ENCODE assay signal across 8 mouse cellular contexts in genomic region chr15:27923280-27923986, GRCm38 (mm10).
DNase-seq lines count a peak whose midpoint lies in the region; ATAC-seq and TF ChIP-seq lines count a peak whose summit lies in the region.

No protein-coding gene starts in this region.

- peaks cover 76% of the 10 kb centered on the region for H3K4me1 ChIP-seq in heart, embryonic 13.5 days
- peaks cover 28% of the 10 kb centered on the region for H3K4me1 ChIP-seq in kidney, postnatal 0 days (replicated peaks; ENCODE audit: insufficient read depth, low read length)
- H3K4me1 ChIP-seq in liver, embryonic 14.5 days (replicated peaks; ENCODE audit: control insufficient read depth in 2 of 2, insufficient read depth in 2 of 2, low read length in 1 of 2), result peaks cover 0 to 13% of the 10 kb centered on the region in 2 experiments; a peak in 3 of 4 replicates

- H3K27me3 ChIP-seq in heart, embryonic 13.5 days (replicated peaks), result no peaks in the 10 kb centered on the region
- no peaks in the 10 kb centered on the region for H3K27me3 ChIP-seq in kidney, postnatal 0 days (ENCODE audit: insufficient read depth, low read length)
- no peaks in the 10 kb centered on the region for H3K27me3 ChIP-seq in liver, embryonic 14.5 days (ENCODE audit: control insufficient read depth, insufficient read depth, low read length)

- H3K27ac ChIP-seq in heart, embryonic 13.5 days (replicated peaks), result peak overlapping the region; percentile 30
- H3K27ac ChIP-seq in kidney, postnatal 0 days, result no peak overlapping the region
- H3K27ac ChIP-seq in liver, embryonic 14.5 days, result no peak overlapping the region

- TF ChIP-seq CTCF in kidney, postnatal 0 days (IDR thresholded peaks at IDR 0.05; ENCODE audit: low read depth), result no peak
- peak; percentile 8; the same call in 1 of the 2 replicates for TF ChIP-seq CTCF in liver, embryonic 14.5 days (IDR thresholded peaks at IDR 0.05; ENCODE audit: low read depth)

- ATAC-seq in erythroid progenitor cell, adult 5-6 weeks (replicated peaks; ENCODE audit: low FRiP score, poor library complexity, severe bottlenecking), result 0 out of 2 replicates have a peak, but pooled peaks have one; percentile 57
- peak; percentile 70; the same call in 1 of the 2 replicates for ATAC-seq in heart, embryonic 13.5 days (ENCODE audit: extremely low read depth, insufficient number of reproducible peaks, low FRiP score, low TSS enrichment)
- peak; percentile 84 for ATAC-seq in kidney, postnatal 0 days (replicated peaks; ENCODE audit: low FRiP score, low read depth)
- peak; percentile 75 for ATAC-seq in liver, embryonic 14.5 days (ENCODE audit: insufficient read depth)

- H3K4me3 ChIP-seq in heart, embryonic 13.5 days, result peak overlapping the region; percentile 46
- H3K4me3 ChIP-seq in kidney, postnatal 0 days (replicated peaks; ENCODE audit: low read depth, low read length), result peak overlapping the region; percentile 23; the same call in 1 of the 2 replicates
- peak overlapping the region in 1 of 2 experiments; percentile 31; a peak in 2 of 4 replicates for H3K4me3 ChIP-seq in liver, embryonic 14.5 days (ENCODE audit: insufficient read depth in 1 of 2, low read depth in 2 of 2, low read length in 2 of 2)

- TF ChIP-seq EP300 in liver, embryonic 14.5 days (IDR thresholded peaks at IDR 0.05; ENCODE audit: low read depth), result no peak

- H3K36me3 ChIP-seq in heart, embryonic 13.5 days, result peaks cover 2% of the 10 kb centered on the region; the same call in 1 of the 2 replicates
- no peaks in the 10 kb centered on the region for H3K36me3 ChIP-seq in kidney, postnatal 0 days (ENCODE audit: insufficient read depth, low read length)
- no peaks in the 10 kb centered on the region for H3K36me3 ChIP-seq in liver, embryonic 14.5 days (replicated peaks; ENCODE audit: control insufficient read depth, insufficient read depth, low read depth)

- peak; percentile 60 to 65 for DNase-seq in CD8-positive naive resting alpha-beta T cell, adult 2 months (ENCODE audit: low read depth in 2 of 2, low spot score in 2 of 2)
- DNase-seq in brain, embryonic 18.5 days (ENCODE audit: low read depth, low spot score), result peak; percentile 71
- DNase-seq in kidney, postnatal 0 days (ENCODE audit: low spot score), result peak; percentile 77
- peak; percentile 31 to 47 (median 40) for DNase-seq in liver, embryonic 14.5 days (ENCODE audit: low read depth in 3 of 3, low spot score in 3 of 3)
- peak; percentile 77 for DNase-seq in neural tube, embryonic 10.5 days (ENCODE audit: extremely low spot score, low spot score)
- DNase-seq in thymus, adult 18-20 months, result peak; percentile 85 to 87

- no peaks in the 10 kb centered on the region for H3K9me3 ChIP-seq in heart, embryonic 13.5 days
- H3K9me3 ChIP-seq in kidney, postnatal 0 days (replicated peaks; ENCODE audit: low read length), result no peaks in the 10 kb centered on the region
- no peaks in the 10 kb centered on the region for H3K9me3 ChIP-seq in liver, embryonic 14.5 days (ENCODE audit: control insufficient read depth, low read length)

- WGBS in heart, embryonic 13.5 days, result 7% methylated on average over 21 of the region's 21 CpGs
- 8% methylated on average over 21 of the region's 21 CpGs for WGBS in kidney, postnatal 0 days
- 4% methylated on average over 21 of the region's 21 CpGs for WGBS in liver, embryonic 14.5 days (ENCODE audit: insufficient replicate concordance)

- H3K4me2 ChIP-seq in heart, embryonic 13.5 days, result peak overlapping the region; percentile 71
- H3K4me2 ChIP-seq in kidney, postnatal 0 days (ENCODE audit: low read length), result peak overlapping the region; percentile 64
- peak overlapping the region; percentile 62 for H3K4me2 ChIP-seq in liver, embryonic 14.5 days (ENCODE audit: low read depth)

- H3K9ac ChIP-seq in heart, embryonic 13.5 days, result peak overlapping the region; percentile 61
- H3K9ac ChIP-seq in kidney, postnatal 0 days (ENCODE audit: low read depth, low read length), result no peak overlapping the region
- H3K9ac ChIP-seq in liver, embryonic 14.5 days (replicated peaks), result no peak overlapping the region
